Mouse (Mus musculus) forebrain, postnatal 0 days (tissue): ENCODE results near the gene Gtdc1. TPM values are rescaled to one million over a fixed set of nuclear protein-coding genes. Genes with fewer than 3 reads are reported as not detected.

Experiments used
- ATAC-seq: fragments of 200-750 bp; cut with Nextera tagmentation; 2 replicates; pipeline ENCODE4 v1.8.0; 2017; ENCODE audit warnings: mild to moderate bottlenecking, moderate library complexity
- DNase-seq: peaks from one replicate; pipeline ENCODE4 v3.0.0-alpha.2; 2015
- H3K27ac ChIP-seq: fragments of 300-500 bp; sonication (generic); 2 replicates; pipeline ENCODE4 v1.5.1; 2014; ENCODE audit warnings: low read depth, mild to moderate bottlenecking, antibody characterized with exemption, low read length, moderate library complexity, mixed read lengths
- H3K27me3 ChIP-seq: fragments of 300-500 bp; sonication (generic); 2 replicates; pipeline ENCODE4 v1.6.1; 2014; ENCODE audit warnings: mild to moderate bottlenecking, low read length, mixed read lengths; ENCODE audit not compliant: insufficient read depth
- H3K36me3 ChIP-seq: fragments of 300-500 bp; sonication (generic); 2 replicates; pipeline ENCODE4 v1.6.1; 2014; ENCODE audit warnings: mild to moderate bottlenecking, moderate library complexity; ENCODE audit not compliant: insufficient read depth
- H3K4me1 ChIP-seq: fragments of 300-500 bp; sonication (generic); 2 replicates; pipeline ENCODE4 v1.6.1; 2014; ENCODE audit warnings: antibody characterized with exemption; ENCODE audit not compliant: insufficient read depth
- H3K4me2 ChIP-seq: fragments of 300-500 bp; sonication (generic); 2 replicates; pipeline ENCODE4 v1.6.1; 2014; ENCODE audit warnings: low read depth, mild to moderate bottlenecking, moderate library complexity
- H3K4me3 ChIP-seq: fragments of 300-500 bp; sonication (generic); 2 replicates; pipeline ENCODE4 v1.5.1; 2014; ENCODE audit warnings: low read depth, low read length, mixed read lengths
- H3K9ac ChIP-seq: fragments of 300-500 bp; sonication (generic); 2 replicates; pipeline ENCODE4 v1.6.1; 2014; ENCODE audit warnings: mild to moderate bottlenecking
- H3K9me3 ChIP-seq: fragments of 300-500 bp; sonication (generic); 2 replicates; pipeline ENCODE4 v1.6.1; 2016; ENCODE audit warnings: low read length
- CTCF ChIP-seq: sonication (generic); IDR thresholded peaks from 2 replicates; pipeline ENCODE4 v1.5.1; 2016; ENCODE audit warnings: antibody characterized with exemption, control low read depth, low read depth
- WGBS: fragments of 180-500 bp; shearing (Covaris S2); extraction: QIAGEN DNeasy Blood & Tissue Kit; methylation state at CpG from one replicate; pipeline ENCODE4 v1.1.7; 2014; 5-methylcytosine and 5-hydroxymethylcytosine counted together
- polyA plus RNA-seq: library from polyadenylated mRNA; unstranded; fragments of >200 nt; fragmentation: Nextera tagmentation; extraction: Ambion mirVana; gene quantifications from 2 replicates; pipeline ENCODE4 v1.2.1, GENCODE M21; 2015
- total RNA-seq: library from RNA; depleted of rRNA; stranded (reverse); fragments of >200 nt; gene quantifications from 2 replicates; pipeline ENCODE4 v1.2.3, GENCODE M21; 2014

Gtdc1 gene
- total and polyA plus RNA-seq, 2 experiments from 2014 or later = 30.7 to 77.0 TPM

- no peak for DNase-seq
- Histone ChIP-seq H3K4me2 (no peak overlapping the region), H3K4me3 (no peak overlapping the region), H3K27me3 (no peaks in the 10 kb centered on the region), H3K27ac (no peak overlapping the region), H3K4me1 (no peaks in the 10 kb centered on the region), H3K36me3 (no peaks in the 10 kb centered on the region), H3K9ac (no peak overlapping the region), H3K9me3 (no peaks in the 10 kb centered on the region)
- no peak for TF ChIP-seq CTCF
- WGBS = 30% methylated on average over 2 of the region's 2 CpGs
- ATAC-seq = no peak
Observed at GRCm38 (mm10) chr2:44639370-44639769, 288.1 kb downstream of the Gtdc1 start.

DNA sequence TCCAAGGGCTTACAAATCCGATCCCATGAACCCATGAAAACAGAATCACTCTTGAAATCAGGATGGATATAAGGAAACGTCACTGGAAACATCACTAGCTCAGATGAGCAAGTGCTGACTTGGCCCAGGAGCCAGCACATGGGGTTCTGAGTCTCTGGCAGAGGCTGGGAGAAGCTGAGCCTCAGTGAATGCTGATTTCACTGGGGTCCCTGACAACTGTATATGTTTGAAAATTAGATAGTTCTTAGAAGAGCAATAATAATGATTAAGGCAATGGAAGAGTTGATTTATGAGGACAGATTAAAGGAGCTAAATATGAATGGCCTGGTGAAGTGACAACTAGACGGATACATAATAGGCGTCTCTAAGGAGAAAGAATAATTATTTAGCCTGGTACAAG lies 289.3 kb downstream of the Gtdc1 start:
- WGBS = 63% methylated on average over 4 of the region's 4 CpGs

DNA sequence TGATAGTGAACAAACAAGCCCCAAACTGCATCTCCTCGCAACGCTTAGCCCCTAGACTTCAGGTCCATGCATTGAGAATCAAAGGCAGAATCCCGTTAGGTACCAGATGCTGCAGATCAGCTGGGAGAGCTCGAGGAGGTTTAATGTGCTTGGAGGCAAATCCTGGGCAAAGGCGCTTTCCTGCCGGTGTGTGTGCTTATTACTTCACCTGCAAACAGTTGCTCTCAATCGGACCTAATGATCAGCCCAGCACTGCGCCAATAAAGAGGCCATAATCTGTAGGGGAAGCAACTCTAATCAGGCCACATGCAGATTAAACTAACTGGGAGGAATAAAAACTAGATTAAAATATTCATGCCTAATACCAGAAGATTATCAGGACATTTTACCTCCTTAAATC lies 293.5 kb downstream of the Gtdc1 start:
- Histone ChIP-seq H3K4me2 (no peak overlapping the region), H3K27me3 (no peaks in the 10 kb centered on the region), H3K27ac (no peak overlapping the region), H3K4me3 (no peak overlapping the region), H3K4me1 (no peaks in the 10 kb centered on the region; the same call in 1 of the 2 replicates), H3K36me3 (no peaks in the 10 kb centered on the region), H3K9me3 (no peaks in the 10 kb centered on the region), H3K9ac (no peak overlapping the region)
- no peak for ATAC-seq
- no peak for TF ChIP-seq CTCF
- 67% methylated on average over 8 of the region's 8 CpGs for WGBS
- DNase-seq = no peak

More for the DNA sequence above, 289.3 kb downstream of the Gtdc1 start:
- Histone ChIP-seq H3K9ac (no peak overlapping the region), H3K27me3 (no peaks in the 10 kb centered on the region), H3K9me3 (no peaks in the 10 kb centered on the region), H3K4me1 (no peaks in the 10 kb centered on the region), H3K4me2 (no peak overlapping the region), H3K27ac (no peak overlapping the region), H3K4me3 (no peak overlapping the region), H3K36me3 (no peaks in the 10 kb centered on the region)
- no peak for DNase-seq
- no peak for ATAC-seq
- no peak for TF ChIP-seq CTCF

GRCm38 (mm10) chr2:44633064-44633463 lies 294.4 kb downstream of the Gtdc1 start:
- WGBS = 77% methylated on average over 5 of the region's 5 CpGs
- DNase-seq (no peak), ATAC-seq (no peak)
- Histone ChIP-seq H3K4me3 (no peak overlapping the region), H3K27ac (no peak overlapping the region), H3K4me1 (no peaks in the 10 kb centered on the region; the same call in 1 of the 2 replicates), H3K36me3 (no peaks in the 10 kb centered on the region), H3K9me3 (no peaks in the 10 kb centered on the region), H3K27me3 (no peaks in the 10 kb centered on the region), H3K4me2 (no peak overlapping the region), H3K9ac (no peak overlapping the region)
- TF ChIP-seq CTCF = no peak

DNA sequence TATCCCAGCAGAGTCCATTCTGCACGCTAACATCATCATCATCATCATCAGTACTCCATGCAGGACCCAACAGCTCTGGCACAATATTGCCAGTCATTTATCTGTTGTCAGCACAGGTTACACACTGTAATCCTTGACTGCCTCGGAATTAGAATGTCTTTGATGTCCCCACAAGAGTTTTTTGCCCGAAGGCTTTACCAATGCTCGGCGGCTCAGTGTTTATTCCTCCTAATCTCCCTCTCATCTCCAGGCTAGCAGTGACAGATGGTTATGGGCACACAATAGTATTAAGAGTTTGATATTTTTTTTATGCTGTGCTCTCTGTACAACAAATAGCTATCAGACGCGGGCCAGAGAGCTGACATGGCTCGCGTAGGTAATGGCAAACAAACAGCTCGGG lies 294.9 kb downstream of the Gtdc1 start:
- Histone ChIP-seq H3K4me3 (no peak overlapping the region), H3K27me3 (no peaks in the 10 kb centered on the region), H3K9me3 (no peaks in the 10 kb centered on the region), H3K4me2 (no peak overlapping the region), H3K9ac (no peak overlapping the region), H3K36me3 (no peaks in the 10 kb centered on the region), H3K27ac (no peak overlapping the region), H3K4me1 (no peaks in the 10 kb centered on the region; the same call in 1 of the 2 replicates)
- no peak for TF ChIP-seq CTCF
- ATAC-seq (no peak), DNase-seq (no peak)
- 50% methylated on average over 10 of the region's 10 CpGs for WGBS

DNA sequence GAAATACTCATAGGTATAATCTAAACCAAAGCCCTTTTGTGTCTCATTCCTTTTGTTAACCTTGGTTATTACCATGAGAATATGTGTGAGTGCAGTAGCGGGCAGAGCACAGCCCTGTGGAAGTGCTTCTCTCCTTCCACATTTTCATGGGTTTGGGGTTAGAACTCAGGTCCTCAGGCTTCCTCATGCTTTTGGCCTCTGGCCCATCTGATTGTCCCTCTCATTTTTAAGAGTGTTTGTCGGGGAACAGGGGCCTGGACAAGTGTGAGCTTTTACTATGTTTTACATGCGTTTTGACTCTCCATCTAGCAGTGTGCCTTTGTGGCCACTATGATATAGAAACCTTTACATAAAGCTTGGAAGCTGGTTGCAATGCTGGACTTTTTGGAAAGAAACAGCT lies 296.4 kb downstream of the Gtdc1 start:
- ATAC-seq = no peak
- no peaks in the 10 kb centered on the region for H3K27me3 ChIP-seq
- no peak overlapping the region for H3K27ac ChIP-seq
- H3K36me3 ChIP-seq = no peaks in the 10 kb centered on the region
- no peaks in the 10 kb centered on the region for H3K9me3 ChIP-seq
- H3K4me1 ChIP-seq = no peaks in the 10 kb centered on the region; the same call in 1 of the 2 replicates
- no peak for TF ChIP-seq CTCF
- 68% methylated on average over 3 of the region's 3 CpGs for WGBS
- H3K9ac ChIP-seq = no peak overlapping the region
- no peak for DNase-seq
- no peak overlapping the region for H3K4me2 ChIP-seq
- no peak overlapping the region for H3K4me3 ChIP-seq

- ATAC-seq (no peak), DNase-seq (no peak)
- no peak for TF ChIP-seq CTCF
- H3K9me3 ChIP-seq = no peaks in the 10 kb centered on the region
- no peak overlapping the region for H3K4me2 ChIP-seq
- no peaks in the 10 kb centered on the region for H3K27me3 ChIP-seq
- no peak overlapping the region for H3K27ac ChIP-seq
- no peaks in the 10 kb centered on the region; the same call in 1 of the 2 replicates for H3K4me1 ChIP-seq
- no peaks in the 10 kb centered on the region for H3K36me3 ChIP-seq
- H3K4me3 ChIP-seq = no peak overlapping the region
- H3K9ac ChIP-seq = no peak overlapping the region
- 86% methylated on average over 1 of the region's 1 CpGs for WGBS
Observed at GRCm38 (mm10) chr2:44628778-44629177, 298.7 kb downstream of the Gtdc1 start.

GRCm38 (mm10) chr2:44625154-44625553 lies 302.3 kb downstream of the Gtdc1 start:
- Histone ChIP-seq H3K27ac (no peak overlapping the region), H3K36me3 (no peaks in the 10 kb centered on the region), H3K4me2 (no peak overlapping the region), H3K27me3 (no peaks in the 10 kb centered on the region), H3K4me1 (no peaks in the 10 kb centered on the region), H3K9me3 (no peaks in the 10 kb centered on the region), H3K4me3 (no peak overlapping the region), H3K9ac (no peak overlapping the region)
- no peak for TF ChIP-seq CTCF
- DNase-seq = no peak
- WGBS = 38% methylated on average over 3 of the region's 3 CpGs
- ATAC-seq = no peak
